Mouse (Mus musculus) G1E (cell line): ENCODE results near the gene Agpat4. TPM values are rescaled to one million over a fixed set of nuclear protein-coding genes. Genes with fewer than 3 reads are reported as not detected.

Source experiments
- ATAC-seq: 2 replicates; pipeline ENCODE4 v1.8.0; 2016; ENCODE audit warnings: mild to moderate bottlenecking; ENCODE audit not compliant: insufficient number of reproducible peaks, poor library complexity, low FRiP score, severe bottlenecking; ENCODE audit errors: extremely low read depth
- DNase-seq: peaks from one replicate; pipeline ENCODE4 v3.0.0; 2012; ENCODE audit warnings: low spot score
- H3K27me3 ChIP-seq: 2 replicates; pipeline ENCODE4 v1.6.1; 2012; ENCODE audit warnings: mild to moderate bottlenecking, low read length, inconsistent platforms; ENCODE audit not compliant: insufficient read depth
- H3K36me3 ChIP-seq: replicated peaks from 2 replicates; pipeline ENCODE3; 2012; ENCODE audit warnings: mild to moderate bottlenecking, inconsistent platforms
- H3K4me1 ChIP-seq: 2 replicates; pipeline ENCODE4 v1.6.1; 2012; ENCODE audit warnings: low read depth, low read length, inconsistent platforms, mixed read lengths; ENCODE audit not compliant: insufficient read depth
- H3K4me3 ChIP-seq: 2 replicates; pipeline ENCODE4 v1.5.1; 2012; ENCODE audit warnings: low read depth, mild to moderate bottlenecking, inconsistent platforms, low read length, moderate library complexity, mixed read lengths
- H3K9me3 ChIP-seq: replicated peaks from 2 replicates; pipeline ENCODE4 v1.6.1; 2012; ENCODE audit warnings: inconsistent platforms
- CTCF ChIP-seq: IDR thresholded peaks from 2 replicates; pipeline ENCODE4 v1.5.1; 2012; ENCODE audit warnings: low read depth, low read length, inconsistent platforms, mixed read lengths
- GATA1 ChIP-seq: IDR thresholded peaks from 2 replicates; pipeline ENCODE4 v1.6.1; 2012; ENCODE audit warnings: borderline replicate concordance, low read length, inconsistent platforms, mixed read lengths
- GATA2 ChIP-seq: IDR thresholded peaks from 2 replicates; pipeline ENCODE4 v1.6.1; 2012; ENCODE audit warnings: low read depth, low read length, inconsistent platforms, borderline replicate concordance
- POLR2AphosphoS5 ChIP-seq: IDR thresholded peaks from 2 replicates; pipeline ENCODE4 v1.6.1; 2012; ENCODE audit warnings: low read depth, low read length, inconsistent platforms; ENCODE audit not compliant: insufficient replicate concordance
- TAL1 ChIP-seq: conservative IDR thresholded peaks from 2 replicates; pipeline ENCODE4 v1.6.1; 2012; ENCODE audit warnings: low read depth, low read length, inconsistent platforms, mixed read lengths
- polyA plus RNA-seq: library from polyadenylated mRNA; stranded (reverse); fragments of >175 nt; gene quantifications from 2 replicates; pipeline ENCODE4 v1.2.3, GENCODE M21; 2012
- total RNA-seq, 2 experiments: library from RNA; stranded (forward) in 1 of 2; stranded (reverse) in 1 of 2; fragments of 200-1000 nt in 1 of 2; fragments of >200 nt in 1 of 2; fragmentation: Nextera tagmentation in 1 of 2; gene quantifications; 2 replicates each; pipeline ENCODE4 v1.2.3; 2014 to 2017

Agpat4 gene
- total and polyA plus RNA-seq, 3 experiments, result 7.5 to 14.0 (median 11.0) TPM

GRCm38 (mm10) chr17:12230167-12230566 lies 111.7 kb downstream of the Agpat4 start:
- no peaks in the 10 kb centered on the region for H3K27me3 ChIP-seq
- no peak overlapping the region for H3K4me3 ChIP-seq
- DNase-seq (no peak), ATAC-seq (no peak)
- no peaks in the 10 kb centered on the region; the same call in 1 of the 2 replicates for H3K4me1 ChIP-seq
- TF ChIP-seq GATA1 (no peak), GATA2 (no peak), POLR2AphosphoS5 (no peak), CTCF (no peak), TAL1 (no peak)
- no peaks in the 10 kb centered on the region for H3K9me3 ChIP-seq
- peaks cover 94% of the 10 kb centered on the region for H3K36me3 ChIP-seq

- no peak for DNase-seq
- no peaks in the 10 kb centered on the region for H3K9me3 ChIP-seq
- peaks cover 98% of the 10 kb centered on the region for H3K36me3 ChIP-seq
- TF ChIP-seq GATA2 (no peak), GATA1 (no peak), TAL1 (no peak), POLR2AphosphoS5 (no peak)
- no peaks in the 10 kb centered on the region for H3K27me3 ChIP-seq
- no peak for ATAC-seq
- H3K4me3 ChIP-seq, result no peak overlapping the region
- no peaks in the 10 kb centered on the region; the same call in 1 of the 2 replicates for H3K4me1 ChIP-seq
These were observed 112.6 kb downstream of the Agpat4 start for GRCm38 (mm10) chr17:12231087-12231486.

- H3K4me3 ChIP-seq, result no peak overlapping the region
- DNase-seq (no peak), ATAC-seq (no peak)
- H3K36me3 ChIP-seq, result peaks cover 95% of the 10 kb centered on the region
- no peaks in the 10 kb centered on the region for H3K27me3 ChIP-seq
- no peaks in the 10 kb centered on the region for H3K9me3 ChIP-seq
- TF ChIP-seq GATA2 (no peak), TAL1 (no peak), CTCF (no peak), POLR2AphosphoS5 (no peak), GATA1 (no peak)
- H3K4me1 ChIP-seq, result no peaks in the 10 kb centered on the region; the same call in 1 of the 2 replicates
These were observed 114.2 kb downstream of the Agpat4 start for GRCm38 (mm10) chr17:12232724-12233123.

- Histone ChIP-seq H3K36me3 (peaks cover 82% of the 10 kb centered on the region), H3K4me1 (no peaks in the 10 kb centered on the region), H3K4me3 (no peak overlapping the region), H3K27me3 (no peaks in the 10 kb centered on the region), H3K9me3 (no peaks in the 10 kb centered on the region)
- TF ChIP-seq POLR2AphosphoS5, result no peak
- TF ChIP-seq CTCF, result no peak
- TF ChIP-seq GATA1, result no peak
- no peak for TF ChIP-seq TAL1
- TF ChIP-seq GATA2, result no peak
- DNase-seq (no peak), ATAC-seq (no peak)
These were observed 122.2 kb downstream of the Agpat4 start for GRCm38 (mm10) chr17:12240701-12241100.

- no peaks in the 10 kb centered on the region for H3K4me1 ChIP-seq
- no peaks in the 10 kb centered on the region; the same call in 1 of the 2 replicates for H3K27me3 ChIP-seq
- peaks cover 24% of the 10 kb centered on the region for H3K9me3 ChIP-seq
- DNase-seq (no peak), ATAC-seq (no peak)
- peaks cover 71% of the 10 kb centered on the region for H3K36me3 ChIP-seq
- H3K4me3 ChIP-seq, result no peak overlapping the region
- TF ChIP-seq CTCF, result no peak
- no peak for TF ChIP-seq GATA1
- TF ChIP-seq GATA2, result no peak
- TF ChIP-seq TAL1, result no peak
- TF ChIP-seq POLR2AphosphoS5, result no peak
These were observed 131.4 kb downstream of the Agpat4 start for GRCm38 (mm10) chr17:12249783-12250504.

- DNase-seq, result no peak
- ATAC-seq, result no peak
These were observed 132.1 kb downstream of the Agpat4 start for GRCm38 (mm10) chr17:12250581-12250980.

More at GRCm38 (mm10) chr17:12250581-12250980, 132.1 kb downstream of the Agpat4 start:
- H3K27me3 ChIP-seq, result no peaks in the 10 kb centered on the region; the same call in 1 of the 2 replicates
- peaks cover 24% of the 10 kb centered on the region for H3K9me3 ChIP-seq
- H3K4me3 ChIP-seq, result no peak overlapping the region
- TF ChIP-seq TAL1 (no peak), POLR2AphosphoS5 (no peak), CTCF (no peak), GATA2 (no peak), GATA1 (no peak)
- no peaks in the 10 kb centered on the region for H3K4me1 ChIP-seq
- peaks cover 75% of the 10 kb centered on the region for H3K36me3 ChIP-seq
